Mouse (Mus musculus): Measurements from ENCODE around the gene Nfyc. TPM values are rescaled to one million over a fixed set of nuclear protein-coding genes. Genes with fewer than 3 reads are reported as not detected.

The Nfyc gene
- total and polyA plus RNA-seq, 2 experiments from 2014 or later, result 69.4 to 144 TPM

DNA sequence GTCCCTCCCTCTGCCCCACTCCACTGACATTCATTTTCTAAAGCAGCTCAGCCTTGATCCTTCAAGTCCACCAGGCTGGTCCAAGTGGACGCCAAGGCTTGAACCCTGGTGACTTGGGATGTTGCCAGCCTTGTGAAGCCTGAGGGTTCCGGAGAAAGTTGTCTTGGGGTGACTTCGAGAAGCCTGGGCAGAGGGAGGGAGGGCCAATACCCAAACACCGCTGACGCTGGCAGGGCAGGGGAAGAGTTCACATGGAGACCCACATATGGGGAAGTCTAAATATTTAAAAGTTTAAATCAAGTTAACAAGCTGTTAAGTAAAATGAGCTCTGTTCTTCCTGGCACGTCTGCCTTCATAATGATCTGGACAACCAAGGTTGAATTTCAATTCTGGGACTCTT, 98.6 kb downstream of the Nfyc start:
- H3K4me3 ChIP-seq (ENCODE audit: low read length), result no peak overlapping the region
- DNase-seq (ENCODE audit: low spot score) (no peak), ATAC-seq (no peak)
- no peak for TF ChIP-seq CTCF (IDR thresholded peaks at IDR 0.05; ENCODE audit: low read depth)
- H3K4me1 ChIP-seq (ENCODE audit: insufficient read depth, low read length), result peaks cover 17% of the 10 kb centered on the region
- 62% methylated on average over 6 of the region's 6 CpGs for WGBS
- no peak overlapping the region for H3K4me2 ChIP-seq (ENCODE audit: low read depth, low read length)
- no peak overlapping the region for H3K27ac ChIP-seq
- no peaks in the 10 kb centered on the region for H3K36me3 ChIP-seq (ENCODE audit: insufficient read depth, low read length)
- no peaks in the 10 kb centered on the region for H3K9me3 ChIP-seq (ENCODE audit: low read length)
- no peak overlapping the region for H3K9ac ChIP-seq (replicated peaks; ENCODE audit: low read length)
- H3K27me3 ChIP-seq (ENCODE audit: insufficient read depth, low read length), result no peaks in the 10 kb centered on the region; the same call in 1 of the 2 replicates

GRCm38 (mm10) chr4:120731030-120731644, 100.2 kb downstream of the Nfyc start:
- peak; percentile 72 for ATAC-seq
- Histone ChIP-seq H3K4me3 (ENCODE audit: low read length) (peak overlapping the region; percentile 50), H3K4me1 (ENCODE audit: insufficient read depth, low read length) (peaks cover 17% of the 10 kb centered on the region), H3K36me3 (ENCODE audit: insufficient read depth, low read length) (no peaks in the 10 kb centered on the region), H3K9ac (replicated peaks; ENCODE audit: low read length) (peak overlapping the region; percentile 53), H3K27ac (no peak overlapping the region), H3K27me3 (ENCODE audit: insufficient read depth, low read length) (no peaks in the 10 kb centered on the region; the same call in 1 of the 2 replicates), H3K4me2 (ENCODE audit: low read depth, low read length) (peak overlapping the region; percentile 94), H3K9me3 (ENCODE audit: low read length) (no peaks in the 10 kb centered on the region)
- DNase-seq (ENCODE audit: low spot score), result peak; percentile 55
- no peak for TF ChIP-seq CTCF (IDR thresholded peaks at IDR 0.05; ENCODE audit: low read depth)
- WGBS, result under 1% methylated on average over 40 of the region's 40 CpGs

GRCm38 (mm10) chr4:120730574-120730973, 100.8 kb downstream of the Nfyc start:
- no peak for TF ChIP-seq CTCF (IDR thresholded peaks at IDR 0.05; ENCODE audit: low read depth)
- no peak overlapping the region for H3K27ac ChIP-seq
- H3K36me3 ChIP-seq (ENCODE audit: insufficient read depth, low read length), result no peaks in the 10 kb centered on the region
- H3K9ac ChIP-seq (replicated peaks; ENCODE audit: low read length), result no peak overlapping the region; the same call in 1 of the 2 replicates
- H3K4me1 ChIP-seq (ENCODE audit: insufficient read depth, low read length), result peaks cover 21% of the 10 kb centered on the region
- 28% methylated on average over 6 of the region's 6 CpGs for WGBS
- no peak for ATAC-seq
- no peaks in the 10 kb centered on the region; the same call in 1 of the 2 replicates for H3K27me3 ChIP-seq (ENCODE audit: insufficient read depth, low read length)
- peak overlapping the region; percentile 94 for H3K4me2 ChIP-seq (ENCODE audit: low read depth, low read length)
- peak overlapping the region; percentile 50 for H3K4me3 ChIP-seq (ENCODE audit: low read length)
- DNase-seq (ENCODE audit: low spot score), result no peak
- H3K9me3 ChIP-seq (ENCODE audit: low read length), result no peaks in the 10 kb centered on the region

GRCm38 (mm10) chr4:120730146-120730545, 101.2 kb downstream of the Nfyc start:
- Histone ChIP-seq H3K4me2 (ENCODE audit: low read depth, low read length) (no peak overlapping the region), H3K4me1 (ENCODE audit: insufficient read depth, low read length) (peaks cover 22% of the 10 kb centered on the region), H3K27ac (no peak overlapping the region), H3K9me3 (ENCODE audit: low read length) (no peaks in the 10 kb centered on the region), H3K36me3 (ENCODE audit: insufficient read depth, low read length) (no peaks in the 10 kb centered on the region), H3K4me3 (ENCODE audit: low read length) (no peak overlapping the region), H3K9ac (replicated peaks; ENCODE audit: low read length) (no peak overlapping the region), H3K27me3 (ENCODE audit: insufficient read depth, low read length) (no peaks in the 10 kb centered on the region; the same call in 1 of the 2 replicates)
- 49% methylated on average over 6 of the region's 6 CpGs for WGBS
- DNase-seq (ENCODE audit: low spot score), result peak; percentile 42
- no peak for ATAC-seq
- no peak for TF ChIP-seq CTCF (IDR thresholded peaks at IDR 0.05; ENCODE audit: low read depth)

DNA sequence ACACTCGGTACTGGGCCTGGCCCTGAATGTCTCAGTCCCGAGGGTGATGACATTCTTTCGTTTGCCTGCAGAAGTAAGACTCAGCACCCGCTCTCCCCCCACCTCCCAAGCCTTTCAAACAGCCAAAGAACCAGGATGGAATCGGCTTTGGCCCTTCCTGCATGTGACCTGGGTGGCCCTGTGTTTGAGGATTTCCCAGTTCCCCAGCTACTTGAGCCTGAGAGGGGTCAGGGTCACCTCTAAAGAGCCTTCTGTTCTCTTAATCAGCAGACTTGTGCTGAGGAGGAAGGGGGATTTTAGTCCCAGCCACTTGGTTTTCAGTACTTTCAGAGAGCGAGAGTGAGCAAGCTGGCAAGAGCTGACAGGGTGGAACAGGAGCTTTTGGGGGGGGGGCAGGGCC, 101.9 kb downstream of the Nfyc start:
- WGBS, result 57% methylated on average over 6 of the region's 6 CpGs

DNA sequence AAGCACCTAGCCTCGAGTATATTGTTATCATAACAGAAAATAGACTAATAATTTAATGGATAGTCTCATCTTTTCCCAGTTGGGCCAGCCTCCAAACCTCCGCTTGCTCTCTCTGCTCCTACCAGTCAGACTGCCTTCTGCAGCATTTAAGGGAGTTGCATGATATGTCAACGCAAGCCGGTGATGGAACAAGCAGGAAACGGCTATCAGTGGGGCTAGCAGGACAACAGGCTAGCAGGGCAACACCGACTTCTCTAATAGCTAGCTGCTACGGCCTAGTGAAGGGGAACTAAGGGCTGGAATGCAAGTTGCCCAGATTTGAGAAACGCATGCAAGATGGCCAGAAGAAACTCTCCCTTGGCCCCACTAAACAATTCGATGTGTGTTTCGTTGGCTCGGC, 103.5 kb downstream of the Nfyc start:
- H3K9ac ChIP-seq (replicated peaks; ENCODE audit: low read length), result no peak overlapping the region
- ATAC-seq (no peak), DNase-seq (ENCODE audit: low spot score) (no peak)
- WGBS, result 83% methylated on average over 11 of the region's 11 CpGs
- no peak overlapping the region for H3K27ac ChIP-seq
- no peaks in the 10 kb centered on the region; the same call in 1 of the 2 replicates for H3K27me3 ChIP-seq (ENCODE audit: insufficient read depth, low read length)
- TF ChIP-seq CTCF (IDR thresholded peaks at IDR 0.05; ENCODE audit: low read depth), result no peak
- no peaks in the 10 kb centered on the region for H3K9me3 ChIP-seq (ENCODE audit: low read length)
- no peak overlapping the region for H3K4me3 ChIP-seq (ENCODE audit: low read length)
- H3K4me2 ChIP-seq (ENCODE audit: low read depth, low read length), result no peak overlapping the region
- peaks cover 16% of the 10 kb centered on the region for H3K4me1 ChIP-seq (ENCODE audit: insufficient read depth, low read length)
- H3K36me3 ChIP-seq (ENCODE audit: insufficient read depth, low read length), result no peaks in the 10 kb centered on the region

More for the DNA sequence above, 101.9 kb downstream of the Nfyc start:
- peaks cover 22% of the 10 kb centered on the region for H3K4me1 ChIP-seq (ENCODE audit: insufficient read depth, low read length)
- ATAC-seq, result no peak
- no peak overlapping the region for H3K27ac ChIP-seq
- no peak for DNase-seq (ENCODE audit: low spot score)
- H3K4me2 ChIP-seq (ENCODE audit: low read depth, low read length), result no peak overlapping the region
- H3K9ac ChIP-seq (replicated peaks; ENCODE audit: low read length), result no peak overlapping the region
- H3K4me3 ChIP-seq (ENCODE audit: low read length), result no peak overlapping the region
- no peaks in the 10 kb centered on the region for H3K9me3 ChIP-seq (ENCODE audit: low read length)
- H3K27me3 ChIP-seq (ENCODE audit: insufficient read depth, low read length), result no peaks in the 10 kb centered on the region; the same call in 1 of the 2 replicates
- no peak for TF ChIP-seq CTCF (IDR thresholded peaks at IDR 0.05; ENCODE audit: low read depth)
- no peaks in the 10 kb centered on the region for H3K36me3 ChIP-seq (ENCODE audit: insufficient read depth, low read length)

- Histone ChIP-seq H3K4me2 (ENCODE audit: low read depth, low read length) (no peak overlapping the region), H3K4me1 (ENCODE audit: insufficient read depth, low read length) (peaks cover 9% of the 10 kb centered on the region), H3K36me3 (ENCODE audit: insufficient read depth, low read length) (no peaks in the 10 kb centered on the region), H3K27me3 (ENCODE audit: insufficient read depth, low read length) (no peaks in the 10 kb centered on the region), H3K4me3 (ENCODE audit: low read length) (no peak overlapping the region), H3K27ac (no peak overlapping the region), H3K9ac (replicated peaks; ENCODE audit: low read length) (no peak overlapping the region), H3K9me3 (ENCODE audit: low read length) (no peaks in the 10 kb centered on the region)
- no peak for ATAC-seq
- no peak for DNase-seq (ENCODE audit: low spot score)
- WGBS, result 51% methylated on average over 4 of the region's 4 CpGs
- TF ChIP-seq CTCF (IDR thresholded peaks at IDR 0.05; ENCODE audit: low read depth), result no peak
Observed at GRCm38 (mm10) chr4:120726174-120726573, 105.2 kb downstream of the Nfyc start.

Data from hindbrain, postnatal 0 days (tissue).